Comparison of ENCODE assay signal across 8 mouse cellular contexts in the genomic region with DNA sequence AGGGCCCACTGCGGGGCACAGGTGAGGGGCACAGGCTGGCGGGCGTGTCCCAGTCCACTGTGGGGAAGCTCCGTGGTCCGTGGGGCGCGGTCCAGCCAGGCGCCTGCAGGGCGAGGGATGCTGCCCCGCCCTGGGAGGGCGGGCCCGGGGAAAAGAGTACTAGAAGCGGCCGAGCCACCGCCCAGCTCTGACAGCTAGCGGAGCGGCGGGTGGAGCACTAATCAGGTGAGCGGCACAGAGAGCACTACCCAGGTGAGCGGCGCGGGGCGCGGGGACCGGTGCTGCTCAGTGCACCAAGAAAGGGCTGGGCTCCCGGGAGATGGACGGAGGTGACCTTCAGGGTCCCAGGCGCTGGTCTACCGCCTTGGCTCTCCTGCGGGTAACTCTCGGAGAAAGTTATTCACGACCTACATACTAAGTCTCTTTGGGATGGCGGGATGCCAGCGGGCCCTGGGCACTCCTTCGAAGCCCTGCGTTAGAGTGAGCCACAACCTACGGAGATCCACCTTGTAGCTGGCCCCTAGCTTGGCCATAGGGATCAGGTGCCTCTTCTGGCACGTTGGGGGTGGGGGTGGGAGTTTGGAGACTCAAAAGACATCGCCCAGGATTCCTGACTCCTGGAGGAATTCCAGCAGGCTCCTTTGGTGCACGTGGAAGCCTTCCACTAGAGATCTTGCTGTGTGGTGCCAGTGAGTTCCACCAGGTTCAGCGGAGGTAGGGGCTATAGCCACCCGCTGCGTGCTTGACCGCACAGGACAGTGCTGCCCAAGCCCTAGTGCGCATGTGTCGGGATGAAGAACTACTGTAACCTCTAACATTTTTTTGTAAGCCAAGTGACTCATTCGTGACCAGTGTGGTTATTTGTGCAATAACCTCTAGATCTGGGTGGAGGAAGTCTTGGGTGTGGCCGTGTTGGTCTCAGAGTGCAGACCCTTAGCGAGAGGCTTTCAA. TPM values are rescaled to one million over a fixed set of nuclear protein-coding genes. Genes with fewer than 3 reads are reported as not detected.
DNase-seq lines count a peak whose midpoint lies in the region; ATAC-seq and TF ChIP-seq lines count a peak whose summit lies in the region.

No protein-coding gene starts in this region.

- no peak overlapping the region for H3K9ac ChIP-seq in forebrain, embryonic 11.5 days (ENCODE audit: low read length)
- peak overlapping the region; percentile 57 for H3K9ac ChIP-seq in stomach, postnatal 0 days (ENCODE audit: low read length)

- DNase-seq in CD4-positive helper T cell, adult 2 months (ENCODE audit: low read depth, low spot score) = peak; percentile 56
- peak; percentile 7 for DNase-seq in T-cell, adult 2 months (ENCODE audit: low spot score)
- DNase-seq in forebrain, embryonic 11.5 days (ENCODE audit: low spot score) = peak; percentile 63
- peak; percentile 30 to 43 for DNase-seq in heart, postnatal 36 days
- peak; percentile 48 for DNase-seq in limb, embryonic 10.5 days (ENCODE audit: low spot score)
- no peak for DNase-seq in midbrain, embryonic 10.5 days (ENCODE audit: low spot score)
- DNase-seq in stomach, postnatal 0 days (ENCODE audit: low spot score) = peak; percentile 91
- DNase-seq in right cerebral cortex, postnatal 25 days = no peak

- no peak for ATAC-seq in forebrain, embryonic 11.5 days (replicated peaks; ENCODE audit: low FRiP score)
- peak; percentile 85 for ATAC-seq in stomach, postnatal 0 days (ENCODE audit: low FRiP score, low TSS enrichment)

- intact Hi-C loops in heart, postnatal 36 days (cut with DNase I) = no loop called here

- no peaks in the 10 kb centered on the region for H3K9me3 ChIP-seq in forebrain, embryonic 11.5 days (ENCODE audit: control insufficient read depth, low read length)
- no peaks in the 10 kb centered on the region for H3K9me3 ChIP-seq in limb, embryonic 10.5 days (replicated peaks)
- H3K9me3 ChIP-seq in midbrain, embryonic 10.5 days (replicated peaks) = no peaks in the 10 kb centered on the region
- H3K9me3 ChIP-seq in stomach, postnatal 0 days (ENCODE audit: control insufficient read depth, low read length) = no peaks in the 10 kb centered on the region

- TF ChIP-seq EP300 in stomach, postnatal 0 days (optimal IDR thresholded peaks at IDR 0.05) = no peak

- peaks cover 17% of the 10 kb centered on the region for H3K27me3 ChIP-seq in forebrain, embryonic 11.5 days (ENCODE audit: control insufficient read depth, insufficient read depth, low read length)
- H3K27me3 ChIP-seq in limb, embryonic 10.5 days (ENCODE audit: low read depth, poor library complexity, severe bottlenecking) = peaks cover 44% of the 10 kb centered on the region
- H3K27me3 ChIP-seq in midbrain, embryonic 10.5 days (ENCODE audit: low read depth, poor library complexity, severe bottlenecking) = peaks cover 41% of the 10 kb centered on the region
- H3K27me3 ChIP-seq in stomach, postnatal 0 days (ENCODE audit: control insufficient read depth, insufficient read depth, low read length) = no peaks in the 10 kb centered on the region

- no peak overlapping the region for H3K27ac ChIP-seq in forebrain, embryonic 11.5 days (ENCODE audit: low read depth, low read length)
- no peak overlapping the region for H3K27ac ChIP-seq in limb, embryonic 10.5 days
- H3K27ac ChIP-seq in midbrain, embryonic 10.5 days (replicated peaks) = 0 out of 2 replicates have a peak overlapping the region, but pooled peaks have one; percentile 33
- H3K27ac ChIP-seq in stomach, postnatal 0 days (replicated peaks) = peak overlapping the region; percentile 81

- H3K4me1 ChIP-seq in forebrain, embryonic 11.5 days (replicated peaks; ENCODE audit: control insufficient read depth, insufficient read depth, low read length) = no peaks in the 10 kb centered on the region; the same call in 1 of the 2 replicates
- H3K4me1 ChIP-seq in limb, embryonic 10.5 days = peaks cover 7% of the 10 kb centered on the region
- H3K4me1 ChIP-seq in midbrain, embryonic 10.5 days = peaks cover 19% of the 10 kb centered on the region
- 0 out of 2 replicates have a peak, but pooled peaks cover 2% of the 10 kb centered on the region for H3K4me1 ChIP-seq in stomach, postnatal 0 days (replicated peaks; ENCODE audit: control insufficient read depth, insufficient read depth)

- WGBS in forebrain, embryonic 11.5 days = 16% methylated on average over 47 of the region's 49 CpGs
- WGBS in limb, embryonic 10.5 days = 17% methylated on average over 49 of the region's 49 CpGs
- 14% methylated on average over 49 of the region's 49 CpGs for WGBS in midbrain, embryonic 10.5 days
- 10% methylated on average over 49 of the region's 49 CpGs for WGBS in stomach, postnatal 0 days

- no peak for TF ChIP-seq CTCF in stomach, postnatal 0 days (IDR thresholded peaks at IDR 0.05; ENCODE audit: low read depth)

- peak overlapping the region; percentile 46 for H3K4me2 ChIP-seq in forebrain, embryonic 11.5 days (ENCODE audit: low read depth, low read length, severe bottlenecking)
- peak overlapping the region; percentile 55 for H3K4me2 ChIP-seq in stomach, postnatal 0 days (replicated peaks; ENCODE audit: low read depth)

- no peaks in the 10 kb centered on the region for H3K36me3 ChIP-seq in forebrain, embryonic 11.5 days (ENCODE audit: control insufficient read depth, insufficient read depth, low read length)
- H3K36me3 ChIP-seq in limb, embryonic 10.5 days = no peaks in the 10 kb centered on the region
- H3K36me3 ChIP-seq in midbrain, embryonic 10.5 days = no peaks in the 10 kb centered on the region
- no peaks in the 10 kb centered on the region for H3K36me3 ChIP-seq in stomach, postnatal 0 days (ENCODE audit: control insufficient read depth, insufficient read depth, low read length)

- peak overlapping the region; percentile 16 for H3K4me3 ChIP-seq in forebrain, embryonic 11.5 days (ENCODE audit: low read depth, low read length)
- H3K4me3 ChIP-seq in limb, embryonic 10.5 days = peak overlapping the region; percentile 35
- H3K4me3 ChIP-seq in midbrain, embryonic 10.5 days = peak overlapping the region; percentile 48
- peak overlapping the region; percentile 39 for H3K4me3 ChIP-seq in stomach, postnatal 0 days (ENCODE audit: low read depth, low read length)

RNA-seq across cellular contexts. Expression of gene Lgals3, which starts 6.5 kb away (rescaled TPM):
- polyA plus RNA-seq in forebrain, embryonic 11.5 days (2014; fragmentation: Nextera tagmentation; extraction: Ambion mirVana) = 0.24 and 0.97 TPM in 2 replicates
- total RNA-seq in heart, postnatal 36 days (2021) = 1 to 10 TPM; 3.8 to 5.0 TPM
- 0.46 and 0.49 TPM in 2 replicates for polyA plus RNA-seq in limb, embryonic 10.5 days (2016; fragmentation: Nextera tagmentation; extraction: Ambion mirVana)
- 0.37 and 1.3 TPM in 2 replicates for polyA plus RNA-seq in midbrain, embryonic 10.5 days (2016; fragmentation: Nextera tagmentation; extraction: Ambion mirVana)
- polyA plus RNA-seq in stomach, postnatal 0 days (2015; fragmentation: Nextera tagmentation; extraction: Ambion mirVana) = 359 and 387 TPM in 2 replicates

RNA-seq across cellular contexts. Expression of gene Dlgap5, which starts 44.2 kb away (rescaled TPM):
- 77.6 and 90.4 TPM in 2 replicates for polyA plus RNA-seq in forebrain, embryonic 11.5 days (2014; fragmentation: Nextera tagmentation; extraction: Ambion mirVana)
- under 1 TPM; 0.86 to 0.87 TPM for total RNA-seq in heart, postnatal 36 days (2021)
- 80.6 and 83.3 TPM in 2 replicates for polyA plus RNA-seq in limb, embryonic 10.5 days (2016; fragmentation: Nextera tagmentation; extraction: Ambion mirVana)
- 71.0 and 77.2 TPM in 2 replicates for polyA plus RNA-seq in midbrain, embryonic 10.5 days (2016; fragmentation: Nextera tagmentation; extraction: Ambion mirVana)
- polyA plus RNA-seq in stomach, postnatal 0 days (2015; fragmentation: Nextera tagmentation; extraction: Ambion mirVana) = 5.9 and 7.4 TPM in 2 replicates

Comparison
In these comparisons a context has a peak if more than half of its experiments do, and no peak if none do; other contexts are left out.
1. DNase-seq: peak in CD4-positive helper T cell, adult 2 months (single experiment), T-cell, adult 2 months (single experiment), forebrain, embryonic 11.5 days (single experiment), heart, postnatal 36 days (2 of 2), limb, embryonic 10.5 days (single experiment) and stomach, postnatal 0 days (single experiment); none in midbrain, embryonic 10.5 days (single experiment) and right cerebral cortex, postnatal 25 days (single experiment).
2. H3K27ac ChIP-seq: peak in midbrain, embryonic 10.5 days (single experiment) and stomach, postnatal 0 days (single experiment); none in forebrain, embryonic 11.5 days (single experiment) and limb, embryonic 10.5 days (single experiment).
3. RNA of gene Lgals3, which starts 6.5 kb away (polyA plus RNA-seq): 359 to 387 TPM in stomach, postnatal 0 days; 0.46 to 0.49 TPM in limb, embryonic 10.5 days, 0.37 to 1.3 TPM in midbrain, embryonic 10.5 days and 0.24 to 0.97 TPM in forebrain, embryonic 11.5 days; every median in the first group is over 100 times any median in the second.
4. Peak in every context shown above with its lines, with median percentiles within 50 percentile points of each other: H3K4me3 ChIP-seq.